Mouse (Mus musculus) intestine, embryonic 16.5 days (tissue): Measurements from ENCODE around the gene Tjp3. TPM values are rescaled to one million over a fixed set of nuclear protein-coding genes. Genes with fewer than 3 reads are reported as not detected.

Source experiments
- ATAC-seq: fragments of 200-750 bp; cut with Nextera tagmentation; 2 replicates; pipeline ENCODE4 v1.8.0; 2017; ENCODE audit warnings: moderate TSS enrichment, moderate library complexity
- H3K27ac ChIP-seq: fragments of 300-500 bp; sonication (generic); 2 replicates; pipeline ENCODE4 v1.5.1; 2014; ENCODE audit warnings: mild to moderate bottlenecking, low read length
- H3K27me3 ChIP-seq: fragments of 300-500 bp; sonication (generic); replicated peaks from 2 replicates; pipeline ENCODE4 v1.6.1; 2014; ENCODE audit warnings: low read length, control low read depth, mixed read lengths; ENCODE audit not compliant: control insufficient read depth, insufficient read depth
- H3K36me3 ChIP-seq: fragments of 300-500 bp; sonication (generic); 2 replicates; pipeline ENCODE4 v1.6.1; 2014; ENCODE audit warnings: low read length, control low read depth; ENCODE audit not compliant: control insufficient read depth, insufficient read depth
- H3K4me1 ChIP-seq: fragments of 300-500 bp; sonication (generic); 2 replicates; pipeline ENCODE4 v1.6.1; 2014; ENCODE audit warnings: low read length, control low read depth, mixed read lengths; ENCODE audit not compliant: control insufficient read depth, insufficient read depth
- H3K4me2 ChIP-seq: fragments of 300-500 bp; sonication (generic); 2 replicates; pipeline ENCODE4 v1.6.1; 2014; ENCODE audit warnings: low read depth, low read length, control low read depth
- H3K4me3 ChIP-seq: fragments of 300-500 bp; sonication (generic); 2 replicates; pipeline ENCODE4 v1.5.1; 2014; ENCODE audit warnings: mild to moderate bottlenecking, low read length
- H3K9ac ChIP-seq: fragments of 300-500 bp; sonication (generic); 2 replicates; pipeline ENCODE4 v1.6.1; 2014; ENCODE audit warnings: low read depth, low read length
- H3K9me3 ChIP-seq: fragments of 300-500 bp; sonication (generic); 2 replicates; pipeline ENCODE4 v1.6.1; 2016; ENCODE audit warnings: low read length, control low read depth; ENCODE audit not compliant: control insufficient read depth
- WGBS: fragments of 180-500 bp; shearing (Covaris S2); extraction: QIAGEN DNeasy Blood & Tissue Kit; methylation state at CpG from one replicate; pipeline ENCODE4 v1.1.7; 2014; 5-methylcytosine and 5-hydroxymethylcytosine counted together
- polyA plus RNA-seq: library from polyadenylated mRNA; unstranded; fragments of >200 nt; fragmentation: Nextera tagmentation; extraction: Ambion mirVana; gene quantifications from 2 replicates; pipeline ENCODE4 v1.2.1, GENCODE M21; 2015

Tjp3 gene
- polyA plus RNA-seq, 1 experiment from 2014 or later, result 53.2 TPM

GRCm38 (mm10) chr10:81285694-81286450 lies 5.5 kb downstream of the Tjp3 start:
- WGBS, result 2% methylated on average over 51 of the region's 54 CpGs

GRCm38 (mm10) chr10:81284719-81285118 lies 6.7 kb downstream of the Tjp3 start:
- peaks cover 11% of the 10 kb centered on the region; the same call in 1 of the 2 replicates for H3K36me3 ChIP-seq
- H3K4me2 ChIP-seq, result peak overlapping the region; percentile 79
- H3K4me3 ChIP-seq, result peak overlapping the region; percentile 66
- peak overlapping the region; percentile 76 for H3K9ac ChIP-seq
- H3K4me1 ChIP-seq, result peaks cover 14% of the 10 kb centered on the region
- 9% methylated on average over 17 of the region's 17 CpGs for WGBS
- peaks cover 10% of the 10 kb centered on the region; the same call in 1 of the 2 replicates for H3K27me3 ChIP-seq
- peak; percentile 27 for ATAC-seq
- H3K27ac ChIP-seq, result peak overlapping the region; percentile 85
- no peaks in the 10 kb centered on the region for H3K9me3 ChIP-seq

More at GRCm38 (mm10) chr10:81285694-81286450, 5.5 kb downstream of the Tjp3 start:
- peak overlapping the region; percentile 85 for H3K27ac ChIP-seq
- peaks cover 14% of the 10 kb centered on the region for H3K4me1 ChIP-seq
- H3K4me2 ChIP-seq, result peak overlapping the region; percentile 79
- peak; percentile 63 for ATAC-seq
- H3K27me3 ChIP-seq, result peaks cover 10% of the 10 kb centered on the region; the same call in 1 of the 2 replicates
- H3K36me3 ChIP-seq, result peaks cover 4% of the 10 kb centered on the region; the same call in 1 of the 2 replicates
- H3K9me3 ChIP-seq, result no peaks in the 10 kb centered on the region
- peak overlapping the region; percentile 76 for H3K9ac ChIP-seq
- peak overlapping the region; percentile 66 for H3K4me3 ChIP-seq

- H3K9ac ChIP-seq, result peak overlapping the region; percentile 45
- no peak for ATAC-seq
- no peak overlapping the region for H3K27ac ChIP-seq
- 52% methylated on average over 6 of the region's 6 CpGs for WGBS
- peak overlapping the region; percentile 79 for H3K4me2 ChIP-seq
- peaks cover 10% of the 10 kb centered on the region; the same call in 1 of the 2 replicates for H3K27me3 ChIP-seq
- H3K36me3 ChIP-seq, result peaks cover 11% of the 10 kb centered on the region; the same call in 1 of the 2 replicates
- H3K4me3 ChIP-seq, result peak overlapping the region; percentile 66
- H3K9me3 ChIP-seq, result no peaks in the 10 kb centered on the region
- H3K4me1 ChIP-seq, result peaks cover 14% of the 10 kb centered on the region
Observed at GRCm38 (mm10) chr10:81284189-81284588, 7.2 kb downstream of the Tjp3 start.

- no peak for ATAC-seq
- peak overlapping the region; percentile 44; the same call in 1 of the 2 replicates for H3K9ac ChIP-seq
- H3K36me3 ChIP-seq, result peaks cover 16% of the 10 kb centered on the region; the same call in 1 of the 2 replicates
- H3K9me3 ChIP-seq, result no peaks in the 10 kb centered on the region
- H3K4me1 ChIP-seq, result peaks cover 6% of the 10 kb centered on the region
- H3K27me3 ChIP-seq, result peaks cover 5% of the 10 kb centered on the region; the same call in 1 of the 2 replicates
- no peak overlapping the region for H3K4me2 ChIP-seq
- 42% methylated on average over 10 of the region's 10 CpGs for WGBS
- no peak overlapping the region for H3K27ac ChIP-seq
- no peak overlapping the region for H3K4me3 ChIP-seq
Observed at GRCm38 (mm10) chr10:81279496-81279895, 11.9 kb downstream of the Tjp3 start.

GRCm38 (mm10) chr10:81277676-81278075 lies 13.7 kb downstream of the Tjp3 start:
- 80% methylated on average over 22 of the region's 22 CpGs for WGBS
- Histone ChIP-seq H3K27me3 (no peaks in the 10 kb centered on the region), H3K27ac (no peak overlapping the region), H3K4me3 (no peak overlapping the region), H3K36me3 (peaks cover 28% of the 10 kb centered on the region), H3K4me1 (no peaks in the 10 kb centered on the region; the same call in 1 of the 2 replicates), H3K9me3 (no peaks in the 10 kb centered on the region), H3K4me2 (no peak overlapping the region), H3K9ac (no peak overlapping the region)
- ATAC-seq, result no peak

- peaks cover 36% of the 10 kb centered on the region for H3K36me3 ChIP-seq
- 93% methylated on average over 19 of the region's 19 CpGs for WGBS
- ATAC-seq, result no peak
- no peak overlapping the region for H3K27ac ChIP-seq
- H3K9ac ChIP-seq, result no peak overlapping the region
- no peaks in the 10 kb centered on the region for H3K27me3 ChIP-seq
- no peak overlapping the region for H3K4me2 ChIP-seq
- no peak overlapping the region for H3K4me3 ChIP-seq
- peaks cover 12% of the 10 kb centered on the region for H3K4me1 ChIP-seq
- H3K9me3 ChIP-seq, result no peaks in the 10 kb centered on the region
Observed at GRCm38 (mm10) chr10:81273842-81274241, 17.5 kb downstream of the Tjp3 start.

DNA sequence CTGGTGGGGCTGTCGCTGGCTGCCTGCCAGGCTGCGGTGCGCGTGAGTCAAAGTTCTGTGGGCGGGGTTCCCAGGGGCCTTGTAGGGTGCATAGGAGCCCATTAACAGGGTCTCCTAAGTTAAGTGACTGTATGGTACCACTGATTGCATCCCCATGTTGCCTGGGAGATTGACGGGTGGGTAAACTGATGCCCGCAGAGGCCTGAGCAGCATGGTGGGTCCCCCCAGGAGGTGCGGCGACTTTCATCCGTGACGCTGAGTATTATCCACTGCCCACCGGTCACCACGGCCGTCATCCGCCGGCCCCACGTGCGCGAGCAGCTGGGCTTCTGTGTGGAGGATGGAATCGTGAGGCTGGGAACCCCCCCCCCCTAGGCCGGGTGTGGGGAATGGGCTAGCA lies 19.0 kb downstream of the Tjp3 start:
- Histone ChIP-seq H3K4me2 (no peak overlapping the region), H3K4me1 (peaks cover 17% of the 10 kb centered on the region), H3K4me3 (no peak overlapping the region), H3K36me3 (peaks cover 31% of the 10 kb centered on the region), H3K27me3 (no peaks in the 10 kb centered on the region), H3K9ac (no peak overlapping the region), H3K27ac (no peak overlapping the region), H3K9me3 (no peaks in the 10 kb centered on the region)
- ATAC-seq, result peak; percentile 12
- 91% methylated on average over 21 of the region's 21 CpGs for WGBS

- Histone ChIP-seq H3K36me3 (peaks cover 44% of the 10 kb centered on the region), H3K4me2 (peak overlapping the region; percentile 84), H3K27ac (peak overlapping the region; percentile 60), H3K4me1 (peaks cover 25% of the 10 kb centered on the region), H3K9me3 (no peaks in the 10 kb centered on the region), H3K9ac (peak overlapping the region; percentile 90), H3K27me3 (no peaks in the 10 kb centered on the region), H3K4me3 (peak overlapping the region; percentile 79)
- ATAC-seq, result no peak
- WGBS, result 74% methylated on average over 16 of the region's 16 CpGs
Observed at GRCm38 (mm10) chr10:81268643-81269412, 22.6 kb downstream of the Tjp3 start.

GRCm38 (mm10) chr10:81268056-81268455 lies 23.3 kb downstream of the Tjp3 start:
- H3K9ac ChIP-seq, result peak overlapping the region; percentile 90
- no peaks in the 10 kb centered on the region for H3K27me3 ChIP-seq
- ATAC-seq, result peak; percentile 60
- H3K9me3 ChIP-seq, result no peaks in the 10 kb centered on the region
- 2% methylated on average over 23 of the region's 23 CpGs for WGBS
- H3K4me1 ChIP-seq, result peaks cover 25% of the 10 kb centered on the region
- peak overlapping the region; percentile 79 for H3K4me3 ChIP-seq
- peak overlapping the region; percentile 60 for H3K27ac ChIP-seq
- peak overlapping the region; percentile 84 for H3K4me2 ChIP-seq
- peaks cover 38% of the 10 kb centered on the region for H3K36me3 ChIP-seq
